ENCODE assay signal across 17 mouse cellular contexts in genomic region chr1:87864889-87865288, GRCm38 (mm10).
"Had no signal": no experiment of that assay in that cellular context is flagged by ENCODE, and none has a peak within 500 bp of the region (broad histone marks: within the 10 kb centered on the region; RNA-seq: fewer than 3 reads in every experiment).

No protein-coding gene starts in this region.

- H3K4me3 ChIP-seq: midbrain, embryonic 13.5 days; midbrain, embryonic 15.5 days; neural tube, embryonic 12.5 days; stomach, embryonic 15.5 days had no signal

- H3K4me1 ChIP-seq: midbrain, embryonic 15.5 days; neural tube, embryonic 12.5 days had no signal

- H3K36me3 ChIP-seq: midbrain, embryonic 13.5 days; midbrain, embryonic 15.5 days; neural tube, embryonic 12.5 days; stomach, embryonic 15.5 days had no signal

- DNase-seq: lung, adult 18-20 months; lung, embryonic 14.5 days; lung, postnatal 10 days; lung, postnatal 4 days; retina, postnatal 1 day; right cerebral cortex, adult 18-20 months; right cerebral cortex, postnatal 14 days; thymus, adult 2 months; thymus, postnatal 14 days; thymus, postnatal 36 days had no signal

- H3K27ac ChIP-seq: liver, embryonic 14.5 days; midbrain, embryonic 13.5 days; midbrain, embryonic 15.5 days; neural tube, embryonic 12.5 days; stomach, embryonic 15.5 days; stomach, postnatal 0 days had no signal

- H3K27me3 ChIP-seq: megakaryocyte, embryonic 14.5 days; midbrain, embryonic 13.5 days; midbrain, embryonic 15.5 days; neural tube, embryonic 12.5 days; stomach, embryonic 15.5 days had no signal
